Mouse (Mus musculus): Measurements from ENCODE around the gene Mylpf. TPM values are rescaled to one million over a fixed set of nuclear protein-coding genes. Genes with fewer than 3 reads are reported as not detected.

Mylpf gene
- polyA plus RNA-seq, 1 experiment from 2014 or later, result 26.5 TPM

DNA sequence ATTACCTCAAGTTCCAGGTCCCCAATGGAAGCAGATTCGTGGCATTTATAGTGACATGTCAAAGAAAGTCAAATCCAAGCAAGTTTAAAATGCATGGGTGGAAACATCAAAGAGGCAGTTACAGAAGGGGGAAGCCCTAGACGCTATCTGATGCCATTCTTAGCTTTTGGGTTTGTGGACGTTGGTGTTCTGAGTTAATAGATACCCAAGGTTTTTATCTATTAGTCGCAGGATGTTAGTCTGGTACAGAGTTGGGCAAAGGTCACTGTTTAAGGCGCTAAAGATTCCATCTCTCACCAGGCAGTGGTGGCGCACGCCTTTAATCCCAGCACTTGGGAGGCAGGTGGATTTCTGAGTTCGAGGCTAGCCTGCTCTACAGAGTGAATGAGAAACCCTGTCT, 25.3 kb upstream of the Mylpf start:
- 81% methylated on average over 8 of the region's 8 CpGs for WGBS
- H3K4me1 ChIP-seq (replicated peaks; ENCODE audit: control insufficient read depth, insufficient read depth, low read length), result no peaks in the 10 kb centered on the region

GRCm38 (mm10) chr7:127183828-127184227, 24.9 kb upstream of the Mylpf start:
- H3K27me3 ChIP-seq (ENCODE audit: control insufficient read depth, insufficient read depth, low read length), result no peaks in the 10 kb centered on the region
- no peak for ATAC-seq (ENCODE audit: low FRiP score)
- WGBS, result 80% methylated on average over 6 of the region's 6 CpGs

More for the DNA sequence above, 25.3 kb upstream of the Mylpf start:
- H3K36me3 ChIP-seq (ENCODE audit: control insufficient read depth, insufficient read depth, low read length), result no peaks in the 10 kb centered on the region
- DNase-seq (ENCODE audit: low spot score) (no peak), ATAC-seq (ENCODE audit: low FRiP score) (no peak)
- no peaks in the 10 kb centered on the region for H3K27me3 ChIP-seq (ENCODE audit: control insufficient read depth, insufficient read depth, low read length)
- H3K27ac ChIP-seq (ENCODE audit: low read depth, low read length), result no peak overlapping the region
- no peak overlapping the region for H3K4me2 ChIP-seq (replicated peaks; ENCODE audit: low read depth, low read length)
- no peak overlapping the region for H3K4me3 ChIP-seq (ENCODE audit: low read depth, low read length)
- H3K9me3 ChIP-seq (ENCODE audit: control insufficient read depth, low read length), result no peaks in the 10 kb centered on the region
- H3K9ac ChIP-seq (ENCODE audit: low read depth, low read length), result no peak overlapping the region

GRCm38 (mm10) chr7:127184720-127185119, 24.0 kb upstream of the Mylpf start:
- 43% methylated on average over 1 of the region's 1 CpGs for WGBS
- Histone ChIP-seq H3K9me3 (ENCODE audit: control insufficient read depth, low read length) (no peaks in the 10 kb centered on the region), H3K4me3 (ENCODE audit: low read depth, low read length) (no peak overlapping the region), H3K36me3 (ENCODE audit: control insufficient read depth, insufficient read depth, low read length) (no peaks in the 10 kb centered on the region), H3K9ac (ENCODE audit: low read depth, low read length) (no peak overlapping the region), H3K4me1 (replicated peaks; ENCODE audit: control insufficient read depth, insufficient read depth, low read length) (no peaks in the 10 kb centered on the region), H3K27ac (ENCODE audit: low read depth, low read length) (no peak overlapping the region), H3K27me3 (ENCODE audit: control insufficient read depth, insufficient read depth, low read length) (no peaks in the 10 kb centered on the region), H3K4me2 (replicated peaks; ENCODE audit: low read depth, low read length) (no peak overlapping the region)
- DNase-seq (ENCODE audit: low spot score) (no peak), ATAC-seq (ENCODE audit: low FRiP score) (no peak)

More at GRCm38 (mm10) chr7:127183828-127184227, 24.9 kb upstream of the Mylpf start:
- Histone ChIP-seq H3K9ac (ENCODE audit: low read depth, low read length) (no peak overlapping the region), H3K36me3 (ENCODE audit: control insufficient read depth, insufficient read depth, low read length) (no peaks in the 10 kb centered on the region), H3K4me1 (replicated peaks; ENCODE audit: control insufficient read depth, insufficient read depth, low read length) (no peaks in the 10 kb centered on the region), H3K27ac (ENCODE audit: low read depth, low read length) (no peak overlapping the region), H3K9me3 (ENCODE audit: control insufficient read depth, low read length) (no peaks in the 10 kb centered on the region), H3K4me3 (ENCODE audit: low read depth, low read length) (no peak overlapping the region), H3K4me2 (replicated peaks; ENCODE audit: low read depth, low read length) (no peak overlapping the region)
- no peak for DNase-seq (ENCODE audit: low spot score)

- WGBS, result 68% methylated on average over 3 of the region's 3 CpGs
- Histone ChIP-seq H3K4me1 (replicated peaks; ENCODE audit: control insufficient read depth, insufficient read depth, low read length) (no peaks in the 10 kb centered on the region), H3K27me3 (ENCODE audit: control insufficient read depth, insufficient read depth, low read length) (no peaks in the 10 kb centered on the region), H3K4me2 (replicated peaks; ENCODE audit: low read depth, low read length) (no peak overlapping the region), H3K27ac (ENCODE audit: low read depth, low read length) (no peak overlapping the region), H3K9me3 (ENCODE audit: control insufficient read depth, low read length) (no peaks in the 10 kb centered on the region), H3K4me3 (ENCODE audit: low read depth, low read length) (no peak overlapping the region), H3K36me3 (ENCODE audit: control insufficient read depth, insufficient read depth, low read length) (no peaks in the 10 kb centered on the region), H3K9ac (ENCODE audit: low read depth, low read length) (no peak overlapping the region)
- DNase-seq (ENCODE audit: low spot score), result peak; percentile 34
- ATAC-seq (ENCODE audit: low FRiP score), result no peak
These were observed 23.1 kb upstream of the Mylpf start for GRCm38 (mm10) chr7:127185601-127186000.

- Histone ChIP-seq H3K27ac (ENCODE audit: low read depth, low read length) (no peak overlapping the region), H3K36me3 (ENCODE audit: control insufficient read depth, insufficient read depth, low read length) (peaks cover 6% of the 10 kb centered on the region; the same call in 1 of the 2 replicates), H3K27me3 (ENCODE audit: control insufficient read depth, insufficient read depth, low read length) (no peaks in the 10 kb centered on the region), H3K4me2 (replicated peaks; ENCODE audit: low read depth, low read length) (no peak overlapping the region), H3K4me3 (ENCODE audit: low read depth, low read length) (no peak overlapping the region), H3K4me1 (replicated peaks; ENCODE audit: control insufficient read depth, insufficient read depth, low read length) (no peaks in the 10 kb centered on the region), H3K9ac (ENCODE audit: low read depth, low read length) (no peak overlapping the region), H3K9me3 (ENCODE audit: control insufficient read depth, low read length) (no peaks in the 10 kb centered on the region)
- ATAC-seq (ENCODE audit: low FRiP score) (no peak), DNase-seq (ENCODE audit: low spot score) (no peak)
- 70% methylated on average over 10 of the region's 10 CpGs for WGBS
These were observed 21.3 kb upstream of the Mylpf start for GRCm38 (mm10) chr7:127187351-127187750.

GRCm38 (mm10) chr7:127188305-127189276, 20.1 kb upstream of the Mylpf start:
- H3K9ac ChIP-seq (ENCODE audit: low read depth, low read length), result no peak overlapping the region
- H3K4me1 ChIP-seq (replicated peaks; ENCODE audit: control insufficient read depth, insufficient read depth, low read length), result no peaks in the 10 kb centered on the region
- H3K4me3 ChIP-seq (ENCODE audit: low read depth, low read length), result no peak overlapping the region
- no peak overlapping the region for H3K27ac ChIP-seq (ENCODE audit: low read depth, low read length)
- DNase-seq (ENCODE audit: low spot score), result no peak
- H3K27me3 ChIP-seq (ENCODE audit: control insufficient read depth, insufficient read depth, low read length), result no peaks in the 10 kb centered on the region
- peaks cover 8% of the 10 kb centered on the region; the same call in 1 of the 2 replicates for H3K36me3 ChIP-seq (ENCODE audit: control insufficient read depth, insufficient read depth, low read length)
- no peak for ATAC-seq (ENCODE audit: low FRiP score)
- no peak overlapping the region for H3K4me2 ChIP-seq (replicated peaks; ENCODE audit: low read depth, low read length)
- no peaks in the 10 kb centered on the region for H3K9me3 ChIP-seq (ENCODE audit: control insufficient read depth, low read length)
- 87% methylated on average over 17 of the region's 17 CpGs for WGBS

- H3K4me3 ChIP-seq (ENCODE audit: low read depth, low read length), result no peak overlapping the region
- 86% methylated on average over 6 of the region's 6 CpGs for WGBS
- H3K36me3 ChIP-seq (ENCODE audit: control insufficient read depth, insufficient read depth, low read length), result peaks cover 8% of the 10 kb centered on the region; the same call in 1 of the 2 replicates
- DNase-seq (ENCODE audit: low spot score) (no peak), ATAC-seq (ENCODE audit: low FRiP score) (no peak)
- no peak overlapping the region for H3K9ac ChIP-seq (ENCODE audit: low read depth, low read length)
- no peaks in the 10 kb centered on the region for H3K27me3 ChIP-seq (ENCODE audit: control insufficient read depth, insufficient read depth, low read length)
- no peak overlapping the region for H3K4me2 ChIP-seq (replicated peaks; ENCODE audit: low read depth, low read length)
- no peak overlapping the region for H3K27ac ChIP-seq (ENCODE audit: low read depth, low read length)
- no peaks in the 10 kb centered on the region for H3K9me3 ChIP-seq (ENCODE audit: control insufficient read depth, low read length)
- 0 out of 2 replicates have a peak, but pooled peaks cover 2% of the 10 kb centered on the region for H3K4me1 ChIP-seq (replicated peaks; ENCODE audit: control insufficient read depth, insufficient read depth, low read length)
These were observed 18.0 kb upstream of the Mylpf start for GRCm38 (mm10) chr7:127190672-127191071.

DNA sequence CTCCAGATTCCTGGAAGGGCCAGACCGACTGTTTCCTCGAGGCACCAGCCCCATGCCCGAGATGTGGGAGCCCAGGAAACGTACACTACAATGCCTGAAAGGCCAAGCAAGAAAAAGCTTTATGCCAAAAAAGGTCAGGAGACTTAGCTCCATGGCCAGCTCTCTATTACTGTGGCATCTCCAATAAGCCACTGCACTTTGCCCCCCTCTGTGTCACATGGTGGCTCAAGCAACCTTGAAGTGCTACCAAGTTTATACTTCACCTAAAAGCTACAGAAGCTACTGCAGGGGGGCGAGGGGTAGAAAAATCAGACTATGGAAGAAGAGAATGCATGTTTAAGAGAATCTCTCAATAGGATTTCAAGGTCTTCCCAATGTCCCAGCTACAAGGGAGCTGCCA, 15.7 kb upstream of the Mylpf start:
- no peak for DNase-seq (ENCODE audit: low spot score)
- Histone ChIP-seq H3K27me3 (ENCODE audit: control insufficient read depth, insufficient read depth, low read length) (no peaks in the 10 kb centered on the region), H3K9ac (ENCODE audit: low read depth, low read length) (no peak overlapping the region), H3K4me3 (ENCODE audit: low read depth, low read length) (no peak overlapping the region), H3K9me3 (ENCODE audit: control insufficient read depth, low read length) (no peaks in the 10 kb centered on the region), H3K27ac (ENCODE audit: low read depth, low read length) (no peak overlapping the region), H3K36me3 (ENCODE audit: control insufficient read depth, insufficient read depth, low read length) (peaks cover 8% of the 10 kb centered on the region; the same call in 1 of the 2 replicates), H3K4me1 (replicated peaks; ENCODE audit: control insufficient read depth, insufficient read depth, low read length) (peaks cover 5% of the 10 kb centered on the region; the same call in 1 of the 2 replicates), H3K4me2 (replicated peaks; ENCODE audit: low read depth, low read length) (no peak overlapping the region)
- 92% methylated on average over 5 of the region's 5 CpGs for WGBS
- ATAC-seq (ENCODE audit: low FRiP score), result no peak

Measured in hindbrain, embryonic 11.5 days (tissue).